Mouse (Mus musculus) c-Kit-positive CD71-positive TER-119-positive erythroid progenitor cells, embryonic 14.5 days (primary cell): Measurements from ENCODE around the gene Ppwd1.
"Not testable (repeated sequence)": the region's sequence is repeated elsewhere in the genome, so short reads cannot be mapped to it uniquely, and the experiment has no call there.

ENCODE experiments used
- DNase-seq: peaks from one replicate; pipeline ENCODE4 v3.0.0-alpha.2; 2013; ENCODE audit warnings: low spot score

Ppwd1 gene

GRCm38 (mm10) chr13:104228384-104229066 lies at the start of gene Ppwd1, which contains the start of gene Cenpk:
Ppwd1 (minus strand) TSS chr13:104228843.
Cenpk (plus strand) TSS chr13:104228611.
- DNase-seq = peak; percentile 96

GRCm38 (mm10) chr13:104258997-104259396 lies 30.4 kb upstream of the Ppwd1 start:
- DNase-seq = no peak

- no peak for DNase-seq
Observed at GRCm38 (mm10) chr13:104229181-104229580, 538 bp upstream of the Ppwd1 start.

- DNase-seq = peak; percentile 13
Observed at GRCm38 (mm10) chr13:104227478-104227877, 1.2 kb downstream of the Ppwd1 start.

GRCm38 (mm10) chr13:104204313-104204712 lies 24.3 kb downstream of the Ppwd1 start:
- DNase-seq = peak; percentile 14

- DNase-seq = not testable (repeated sequence)
Observed at GRCm38 (mm10) chr13:104195891-104196290, 32.8 kb downstream of the Ppwd1 start.

- DNase-seq = no peak
Observed at GRCm38 (mm10) chr13:104187357-104187756, 41.3 kb downstream of the Ppwd1 start.

GRCm38 (mm10) chr13:104179176-104179888 lies 49.3 kb downstream of the Ppwd1 start:
- DNase-seq = peak; percentile 61

- DNase-seq = peak; percentile 99
Observed at GRCm38 (mm10) chr13:104178650-104179121, 50.0 kb downstream of the Ppwd1 start, which contains the start of gene Trim23. Trim23 (plus strand) TSS chr13:104178797.

GRCm38 (mm10) chr13:104177796-104178649 lies 50.6 kb downstream of the Ppwd1 start, which contains the start of gene Trappc13:
Trappc13 (minus strand) TSS chr13:104178469.
- DNase-seq = peak; percentile 88

- no peak for DNase-seq
Observed at GRCm38 (mm10) chr13:104176874-104177273, 51.8 kb downstream of the Ppwd1 start.

GRCm38 (mm10) chr13:104172498-104172897 lies 56.1 kb downstream of the Ppwd1 start:
- DNase-seq = no peak

- DNase-seq = no peak
Observed at GRCm38 (mm10) chr13:104171711-104172110, 56.9 kb downstream of the Ppwd1 start.

GRCm38 (mm10) chr13:104155686-104156085 lies 73.0 kb downstream of the Ppwd1 start:
- no peak for DNase-seq
